Mouse (Mus musculus): Measurements from ENCODE around the gene Nphs2. TPM values are rescaled to one million over a fixed set of nuclear protein-coding genes. Genes with fewer than 3 reads are reported as not detected.

Gene Nphs2
- total RNA-seq, 2 experiments from 2014 or later, result not detected

DNA sequence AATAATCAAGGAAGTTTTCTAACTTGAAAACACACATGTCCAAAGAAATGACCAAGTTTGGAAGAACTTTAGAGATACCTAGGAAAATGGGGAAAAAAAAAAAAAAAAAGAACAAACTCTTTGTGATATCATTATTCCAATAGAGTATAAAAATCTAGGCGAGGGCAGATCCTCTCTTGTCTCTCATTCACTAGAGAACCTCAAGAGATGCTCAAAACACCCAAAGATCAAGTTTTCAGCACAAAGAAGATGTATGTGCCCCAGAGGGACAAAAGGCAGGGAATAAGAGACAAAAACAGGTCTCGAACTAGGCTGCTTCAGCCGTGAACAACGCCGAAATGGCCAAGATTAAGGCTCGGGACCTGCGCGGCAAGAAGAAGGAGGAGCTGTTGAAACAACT lies 55.2 kb downstream of the Nphs2 start, which contains the start of gene Gm2000:
Gm2000 (plus strand) TSS at position 301 of the 400 bp plus-strand sequence.
- DNase-seq, result no peak

Other genes with a start within 250 kb of the Nphs2 start
- gene Fam163a, start 105.7 kb upstream of the Nphs2 start, total RNA-seq (2021), result 10 to 100 TPM; 10.4 to 14.3 TPM
- gene Tdrd5, start 7.1 kb upstream of the Nphs2 start, total RNA-seq (2021), result under 1 TPM in 1 of 2 experiments, not detected in 1; 0.21 TPM
- 100 to 1,000 TPM; 689 to 701 TPM for gene Gm2000, start 55.3 kb downstream of the Nphs2 start, total RNA-seq (2021)
- gene Axdnd1, start 110.4 kb downstream of the Nphs2 start, total RNA-seq (2021), result 1 to 10 TPM in 1 of 2 experiments, under 1 TPM in 1; 0.78 to 1.1 TPM
- 100 to 1,000 TPM; 353 to 427 TPM for gene Soat1, start 163.6 kb downstream of the Nphs2 start, total RNA-seq (2021)
- gene Gm10031, start 213.3 kb downstream of the Nphs2 start, total RNA-seq (2021), result 10 to 100 TPM; 34.8 to 39.6 TPM
- gene Abl2, start 248.1 kb downstream of the Nphs2 start, total RNA-seq (2021), result 10 to 100 TPM; 18.9 to 19.9 TPM